Mouse (Mus musculus) limb, embryonic 12.5 days (tissue): ENCODE measurements around the gene Acy3. TPM values are rescaled to one million over a fixed set of nuclear protein-coding genes. Genes with fewer than 3 reads are reported as not detected.

ENCODE experiments used
- ATAC-seq: fragments of 200-750 bp; cut with Nextera tagmentation; 2 replicates; pipeline ENCODE4 v1.8.0; 2017; ENCODE audit warnings: low read depth, moderate TSS enrichment; ENCODE audit not compliant: insufficient number of reproducible peaks, insufficient read depth, low FRiP score, low TSS enrichment
- H3K27ac ChIP-seq: fragments of 300-500 bp; sonication (generic); 2 replicates; pipeline ENCODE4 v1.5.1; 2016; ENCODE audit warnings: mild to moderate bottlenecking, moderate library complexity
- H3K27me3 ChIP-seq: fragments of 300-500 bp; sonication (generic); 2 replicates; pipeline ENCODE4 v1.6.1; 2016; ENCODE audit warnings: mild to moderate bottlenecking, moderate library complexity
- H3K36me3 ChIP-seq: fragments of 300-500 bp; sonication (generic); 2 replicates; pipeline ENCODE4 v1.6.1; 2016; ENCODE audit warnings: mild to moderate bottlenecking, moderate library complexity
- H3K4me1 ChIP-seq: fragments of 300-500 bp; sonication (generic); replicated peaks from 2 replicates; pipeline ENCODE4 v1.6.1; 2016
- H3K4me2 ChIP-seq: fragments of 300-500 bp; sonication (generic); 2 replicates; pipeline ENCODE4 v1.6.1; 2016; ENCODE audit warnings: mild to moderate bottlenecking, moderate library complexity
- H3K4me3 ChIP-seq: fragments of 300-500 bp; sonication (generic); replicated peaks from 2 replicates; pipeline ENCODE4 v1.5.1; 2016; ENCODE audit warnings: mild to moderate bottlenecking
- H3K9ac ChIP-seq: fragments of 300-500 bp; sonication (generic); replicated peaks from 2 replicates; pipeline ENCODE4 v1.6.1; 2016; ENCODE audit warnings: mild to moderate bottlenecking, moderate library complexity
- H3K9me3 ChIP-seq: fragments of 300-500 bp; sonication (generic); 2 replicates; pipeline ENCODE4 v1.6.1; 2016; ENCODE audit warnings: mild to moderate bottlenecking, moderate library complexity
- WGBS: fragments of 180-500 bp; shearing (Covaris S2); methylation state at CpG from one replicate; pipeline ENCODE4 v1.1.7; 2016; 5-methylcytosine and 5-hydroxymethylcytosine counted together
- polyA plus RNA-seq: library from polyadenylated mRNA; unstranded; fragments of >200 nt; fragmentation: Nextera tagmentation; extraction: Ambion mirVana; gene quantifications from 2 replicates; pipeline ENCODE4 v1.2.1, GENCODE M21; 2016

Acy3 gene
- polyA plus RNA-seq, 1 experiment from 2014 or later, result 3.6 TPM

- H3K36me3 ChIP-seq, result no peaks in the 10 kb centered on the region
- 37% methylated on average over 5 of the region's 5 CpGs for WGBS
- no peaks in the 10 kb centered on the region; the same call in 1 of the 2 replicates for H3K9me3 ChIP-seq
- peaks cover 5% of the 10 kb centered on the region; the same call in 1 of the 2 replicates for H3K4me1 ChIP-seq
- H3K27ac ChIP-seq, result no peak within 1 kb of the TSS
- H3K4me2 ChIP-seq, result no peak within 1 kb of the TSS
- H3K27me3 ChIP-seq, result 0 out of 2 replicates have a peak, but pooled peaks cover 8% of the 10 kb centered on the region
- no peak within 1 kb of the TSS for H3K4me3 ChIP-seq
- no peak within 1 kb of the TSS for H3K9ac ChIP-seq
- ATAC-seq, result no peak
These were observed 6.0 kb downstream of the Acy3 start, which contains the start of gene Tbx10 for GRCm38 (mm10) chr19:3992416-3992815. Gene Tbx10 (plus strand): TSS chr19:3992752.

- H3K9me3 ChIP-seq, result no peaks in the 10 kb centered on the region
- H3K4me3 ChIP-seq, result no peak overlapping the region
- no peak overlapping the region for H3K4me2 ChIP-seq
- WGBS, result 65% methylated on average over 6 of the region's 6 CpGs
- H3K27ac ChIP-seq, result no peak overlapping the region
- no peaks in the 10 kb centered on the region for H3K36me3 ChIP-seq
- ATAC-seq, result no peak
- H3K27me3 ChIP-seq, result 0 out of 2 replicates have a peak, but pooled peaks cover 8% of the 10 kb centered on the region
- no peak overlapping the region for H3K9ac ChIP-seq
- peaks cover 9% of the 10 kb centered on the region for H3K4me1 ChIP-seq
These were observed 8.6 kb downstream of the Acy3 start for GRCm38 (mm10) chr19:3994932-3995331.

DNA sequence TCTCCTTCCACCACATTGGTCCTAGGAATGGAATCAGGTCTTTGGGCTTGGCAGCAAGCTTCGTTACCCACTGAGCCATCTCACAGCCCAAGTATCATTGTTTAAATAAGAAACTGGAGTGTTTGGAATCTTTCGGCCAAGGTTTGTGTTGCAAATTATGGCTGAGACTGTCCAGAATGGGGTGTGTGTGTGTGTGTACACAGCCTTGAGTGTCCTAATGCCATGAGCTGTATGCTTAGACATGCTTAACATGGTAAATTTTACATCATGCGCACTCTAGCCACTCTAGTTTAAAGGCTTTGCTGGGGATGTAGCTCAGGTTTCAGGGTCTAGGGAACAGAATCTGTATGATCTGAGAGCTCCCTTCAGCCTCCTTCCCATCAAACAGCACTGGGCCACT is 9.1 kb downstream of the Acy3 start:
- H3K9me3 ChIP-seq, result no peaks in the 10 kb centered on the region
- 0 out of 2 replicates have a peak, but pooled peaks cover 8% of the 10 kb centered on the region for H3K27me3 ChIP-seq
- H3K4me1 ChIP-seq, result peaks cover 9% of the 10 kb centered on the region
- no peak overlapping the region for H3K4me2 ChIP-seq
- H3K9ac ChIP-seq, result no peak overlapping the region
- ATAC-seq, result no peak
- H3K27ac ChIP-seq, result no peak overlapping the region
- 88% methylated on average over 3 of the region's 3 CpGs for WGBS
- H3K36me3 ChIP-seq, result no peaks in the 10 kb centered on the region
- no peak overlapping the region for H3K4me3 ChIP-seq

DNA sequence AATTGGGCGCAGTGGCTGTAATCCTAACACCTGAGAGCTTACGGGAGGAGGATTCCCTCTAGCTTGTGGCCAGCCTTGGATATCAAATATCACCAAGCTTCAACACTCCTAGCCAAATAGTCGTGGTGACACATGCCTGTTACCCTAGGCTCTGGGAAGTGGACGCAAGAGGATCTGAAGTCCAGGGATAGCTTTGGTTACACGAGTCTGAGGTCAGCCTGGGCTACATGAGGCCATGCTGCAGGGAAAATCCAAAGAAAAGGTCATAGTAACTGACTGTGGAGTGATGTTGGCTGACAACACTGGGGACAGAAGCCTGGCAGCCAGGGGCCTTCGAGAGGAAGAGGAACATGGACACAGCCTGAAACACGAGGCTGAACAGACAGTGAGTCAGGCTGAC is 9.7 kb downstream of the Acy3 start:
- H3K9ac ChIP-seq, result no peak overlapping the region
- 0 out of 2 replicates have a peak, but pooled peaks cover 3% of the 10 kb centered on the region for H3K27me3 ChIP-seq
- WGBS, result 68% methylated on average over 7 of the region's 7 CpGs
- no peaks in the 10 kb centered on the region for H3K36me3 ChIP-seq
- no peak overlapping the region for H3K4me2 ChIP-seq
- no peak overlapping the region for H3K27ac ChIP-seq
- no peaks in the 10 kb centered on the region for H3K9me3 ChIP-seq
- H3K4me1 ChIP-seq, result peaks cover 13% of the 10 kb centered on the region
- no peak overlapping the region for H3K4me3 ChIP-seq
- ATAC-seq, result no peak

- WGBS, result 81% methylated on average over 8 of the region's 8 CpGs
- H3K9me3 ChIP-seq, result no peaks in the 10 kb centered on the region
These were observed 10.4 kb downstream of the Acy3 start for GRCm38 (mm10) chr19:3996747-3997146.

GRCm38 (mm10) chr19:3997231-3997630 is 10.9 kb downstream of the Acy3 start:
- Histone ChIP-seq H3K9me3 (no peaks in the 10 kb centered on the region), H3K36me3 (no peaks in the 10 kb centered on the region), H3K4me1 (peaks cover 18% of the 10 kb centered on the region), H3K4me2 (no peak overlapping the region), H3K4me3 (no peak overlapping the region), H3K27ac (no peak overlapping the region), H3K9ac (no peak overlapping the region), H3K27me3 (0 out of 2 replicates have a peak, but pooled peaks cover 3% of the 10 kb centered on the region)
- no peak for ATAC-seq
- 62% methylated on average over 8 of the region's 8 CpGs for WGBS

More at GRCm38 (mm10) chr19:3996747-3997146, 10.4 kb downstream of the Acy3 start:
- no peak for ATAC-seq
- peaks cover 18% of the 10 kb centered on the region for H3K4me1 ChIP-seq
- no peak overlapping the region for H3K4me2 ChIP-seq
- H3K27ac ChIP-seq, result no peak overlapping the region
- no peak overlapping the region for H3K4me3 ChIP-seq
- 0 out of 2 replicates have a peak, but pooled peaks cover 3% of the 10 kb centered on the region for H3K27me3 ChIP-seq
- H3K36me3 ChIP-seq, result no peaks in the 10 kb centered on the region
- H3K9ac ChIP-seq, result no peak overlapping the region

DNA sequence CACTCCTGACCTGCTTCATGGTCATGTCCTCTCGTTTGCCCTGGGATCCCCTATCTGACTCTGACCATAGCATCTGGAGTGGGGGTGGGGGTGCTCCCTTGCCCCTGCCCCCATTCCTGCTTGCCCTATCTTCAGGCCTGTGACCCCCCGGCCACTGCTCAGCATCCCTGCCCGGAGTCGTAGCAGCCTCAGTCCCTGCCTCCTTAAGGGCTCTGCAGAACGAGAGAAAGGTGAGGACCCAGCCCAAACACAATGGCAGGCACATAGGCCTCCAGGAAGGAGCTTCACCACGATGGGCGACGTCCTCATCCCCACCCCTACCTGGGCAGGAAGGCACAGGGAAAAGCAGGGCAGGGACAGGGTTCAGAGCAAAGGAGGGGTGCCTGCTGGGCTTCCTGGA is 12.0 kb downstream of the Acy3 start:
- Histone ChIP-seq H3K36me3 (no peaks in the 10 kb centered on the region), H3K4me2 (no peak overlapping the region), H3K27ac (no peak overlapping the region), H3K9me3 (no peaks in the 10 kb centered on the region), H3K27me3 (0 out of 2 replicates have a peak, but pooled peaks cover 3% of the 10 kb centered on the region), H3K4me3 (no peak overlapping the region), H3K9ac (0 out of 2 replicates have a peak overlapping the region, but pooled peaks have one; percentile 23), H3K4me1 (peaks cover 18% of the 10 kb centered on the region)
- no peak for ATAC-seq
- WGBS, result 74% methylated on average over 8 of the region's 8 CpGs

- Histone ChIP-seq H3K9ac (peak overlapping the region; percentile 47; the same call in 1 of the 2 replicates), H3K4me3 (peak overlapping the region; percentile 82), H3K4me1 (peaks cover 18% of the 10 kb centered on the region), H3K27ac (no peak overlapping the region), H3K9me3 (no peaks in the 10 kb centered on the region), H3K4me2 (peak overlapping the region; percentile 84), H3K27me3 (no peaks in the 10 kb centered on the region), H3K36me3 (0 out of 2 replicates have a peak, but pooled peaks cover 4% of the 10 kb centered on the region)
- 76% methylated on average over 9 of the region's 9 CpGs for WGBS
- no peak for ATAC-seq
These were observed 12.9 kb downstream of the Acy3 start for GRCm38 (mm10) chr19:3999121-3999730.

DNA sequence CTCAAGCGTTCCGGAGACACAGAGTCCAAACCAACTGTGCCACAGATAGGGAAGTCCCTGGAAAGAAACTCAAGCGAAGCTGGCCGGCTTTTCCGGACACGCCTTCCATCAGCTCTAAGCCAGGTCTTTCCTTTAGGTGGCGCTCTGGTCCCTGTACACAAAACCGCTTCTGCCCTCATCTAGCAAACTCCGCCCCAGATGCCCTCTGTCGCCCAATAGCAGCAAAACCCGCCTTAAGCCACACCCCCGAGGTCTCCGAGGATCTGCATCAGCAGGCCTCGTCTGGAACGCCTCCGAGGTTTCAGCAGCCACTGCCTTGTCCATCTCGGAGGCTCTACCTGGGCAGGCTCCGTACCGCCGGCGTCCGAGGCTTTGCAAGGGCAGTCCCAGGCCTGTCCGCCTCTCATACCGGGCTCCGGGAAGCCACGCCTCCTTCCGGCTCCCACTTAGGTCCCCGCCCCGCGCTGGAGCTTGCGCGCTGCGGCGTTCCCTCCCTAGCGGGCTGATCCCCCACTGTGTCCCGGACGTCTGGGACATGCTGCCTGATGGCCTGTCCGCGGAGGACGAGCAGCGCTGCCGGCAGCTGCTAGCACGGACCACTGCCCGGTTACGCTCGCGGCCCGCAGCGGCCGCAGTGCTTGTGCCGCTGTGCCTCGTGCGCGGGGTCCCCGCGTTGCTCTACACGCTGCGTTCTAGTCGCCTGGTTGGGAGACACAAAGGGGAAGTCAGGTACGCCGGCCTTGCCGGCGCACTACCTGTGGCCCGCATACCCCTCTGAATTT is 13.9 kb downstream of the Acy3 start, which contains the start of the genes Nudt8 and Gm49405:
Gene Nudt8 (plus strand): TSS at position 462 of the 782 bp plus-strand sequence.
Gene Gm49405 (plus strand): TSS at position 508 of the 782 bp plus-strand sequence.
- peak within 1 kb of the TSS; percentile 84 for H3K4me2 ChIP-seq
- under 1% methylated on average over 64 of the region's 64 CpGs for WGBS
- peaks cover 18% of the 10 kb centered on the region for H3K4me1 ChIP-seq
- peak within 1 kb of the TSS; percentile 82 for H3K4me3 ChIP-seq
- H3K36me3 ChIP-seq, result peaks cover 13% of the 10 kb centered on the region
- H3K9ac ChIP-seq, result peak within 1 kb of the TSS; percentile 89
- H3K27me3 ChIP-seq, result no peaks in the 10 kb centered on the region
- H3K9me3 ChIP-seq, result no peaks in the 10 kb centered on the region
- ATAC-seq, result peak; percentile 87
- peak within 1 kb of the TSS; percentile 98 for H3K27ac ChIP-seq

- H3K36me3 ChIP-seq, result peaks cover 19% of the 10 kb centered on the region
- H3K27me3 ChIP-seq, result no peaks in the 10 kb centered on the region
- H3K4me2 ChIP-seq, result peak overlapping the region; percentile 84
- no peaks in the 10 kb centered on the region for H3K9me3 ChIP-seq
- peak overlapping the region; percentile 98 for H3K27ac ChIP-seq
- H3K4me3 ChIP-seq, result peak overlapping the region; percentile 82
- H3K9ac ChIP-seq, result peak overlapping the region; percentile 89
- WGBS, result 15% methylated on average over 17 of the region's 17 CpGs
- ATAC-seq, result peak; percentile 20; the same call in 1 of the 2 replicates
- H3K4me1 ChIP-seq, result peaks cover 14% of the 10 kb centered on the region
These were observed 14.7 kb downstream of the Acy3 start for GRCm38 (mm10) chr19:4000949-4001525.

DNA sequence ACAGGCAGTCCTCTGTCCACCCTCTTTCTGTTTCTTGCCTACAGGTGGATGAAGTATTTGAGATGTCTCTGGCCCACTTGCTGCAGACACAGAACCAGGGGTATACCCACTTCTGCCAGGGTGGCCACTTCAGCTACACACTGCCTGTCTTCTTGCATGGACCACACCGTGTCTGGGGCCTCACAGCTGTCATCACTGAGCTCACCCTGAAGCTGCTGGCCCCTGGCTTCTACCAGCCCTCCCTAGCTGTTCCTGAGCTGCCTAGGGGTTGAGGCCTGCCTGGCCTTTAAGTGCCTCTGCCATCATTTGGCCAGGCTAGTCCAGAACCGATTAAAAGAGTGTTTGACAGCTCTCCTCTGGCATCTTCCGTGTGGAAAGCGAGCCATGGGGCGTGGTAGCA is 15.4 kb downstream of the Acy3 start:
- Histone ChIP-seq H3K9me3 (no peaks in the 10 kb centered on the region), H3K4me2 (peak overlapping the region; percentile 84), H3K27me3 (no peaks in the 10 kb centered on the region), H3K4me3 (peak overlapping the region; percentile 82), H3K36me3 (peaks cover 26% of the 10 kb centered on the region), H3K4me1 (peaks cover 13% of the 10 kb centered on the region), H3K27ac (no peak overlapping the region), H3K9ac (no peak overlapping the region)
- 81% methylated on average over 5 of the region's 5 CpGs for WGBS
- ATAC-seq, result no peak
